Mouse (Mus musculus) cerebellum, adult 8-10 months (tissue): ENCODE measurements around the gene Hoxa1.

Experiments
- DNase-seq: peaks from one replicate; pipeline ENCODE4 v3.0.0; 2022

Gene Hoxa1

GRCm38 (mm10) chr6:52189172-52189591, 31.1 kb upstream of the Hoxa1 start:
- no peak for DNase-seq

- no peak for DNase-seq
Measured at GRCm38 (mm10) chr6:52186500-52186899, 28.4 kb upstream of the Hoxa1 start.

GRCm38 (mm10) chr6:52185834-52186233, 27.7 kb upstream of the Hoxa1 start:
- no peak for DNase-seq

GRCm38 (mm10) chr6:52185222-52185621, 27.1 kb upstream of the Hoxa1 start:
- DNase-seq, result no peak

- DNase-seq, result no peak
Measured at GRCm38 (mm10) chr6:52184668-52185067, 26.6 kb upstream of the Hoxa1 start.

GRCm38 (mm10) chr6:52183311-52184080, 25.4 kb upstream of the Hoxa1 start:
- DNase-seq, result no peak

GRCm38 (mm10) chr6:52182793-52183192, 24.7 kb upstream of the Hoxa1 start:
- no peak for DNase-seq

- no peak for DNase-seq
Measured at GRCm38 (mm10) chr6:52182030-52182429, 23.9 kb upstream of the Hoxa1 start.

GRCm38 (mm10) chr6:52180726-52181125, 22.6 kb upstream of the Hoxa1 start:
- no peak for DNase-seq

GRCm38 (mm10) chr6:52180213-52180710, 22.1 kb upstream of the Hoxa1 start:
- DNase-seq, result no peak

GRCm38 (mm10) chr6:52179690-52180089, 21.6 kb upstream of the Hoxa1 start:
- DNase-seq, result no peak

GRCm38 (mm10) chr6:52178918-52179665, 21.0 kb upstream of the Hoxa1 start:
- DNase-seq, result no peak

GRCm38 (mm10) chr6:52177806-52178205, 19.7 kb upstream of the Hoxa1 start:
- no peak for DNase-seq

- DNase-seq, result no peak
Measured at GRCm38 (mm10) chr6:52177061-52177735, 19.1 kb upstream of the Hoxa1 start, which contains the start of gene 5730596B20Rik. 5730596B20Rik (plus strand) TSS chr6:52177498.

- DNase-seq, result no peak
Measured at GRCm38 (mm10) chr6:52176391-52176790, 18.3 kb upstream of the Hoxa1 start.

- no peak for DNase-seq
Measured at GRCm38 (mm10) chr6:52175864-52176263, 17.7 kb upstream of the Hoxa1 start.

GRCm38 (mm10) chr6:52174968-52175751, 17.0 kb upstream of the Hoxa1 start:
- no peak for DNase-seq

GRCm38 (mm10) chr6:52173648-52174047, 15.5 kb upstream of the Hoxa1 start:
- DNase-seq, result no peak

- DNase-seq, result no peak
Measured at GRCm38 (mm10) chr6:52172501-52172900, 14.4 kb upstream of the Hoxa1 start.

- DNase-seq, result no peak
Measured at GRCm38 (mm10) chr6:52171938-52172337, 13.8 kb upstream of the Hoxa1 start.

- DNase-seq, result no peak
Measured at GRCm38 (mm10) chr6:52171331-52171730, 13.2 kb upstream of the Hoxa1 start.

GRCm38 (mm10) chr6:52170898-52171223, 12.7 kb upstream of the Hoxa1 start:
- no peak for DNase-seq
